Mouse (Mus musculus) testis, adult 2 months (tissue): ENCODE measurements around the gene Fcrla. TPM values are rescaled to one million over a fixed set of nuclear protein-coding genes. Genes with fewer than 3 reads are reported as not detected.

Experiments used
- H3K27ac ChIP-seq: fragments of 200-500 bp; 2 replicates; pipeline ENCODE4 v1.5.1; 2012; ENCODE audit warnings: low read depth, low read length; ENCODE audit not compliant: control insufficient read depth, insufficient read depth
- H3K27me3 ChIP-seq: fragments of 200-500 bp; 2 replicates; pipeline ENCODE4 v1.6.1; 2012; ENCODE audit warnings: mild to moderate bottlenecking, low read length, moderate library complexity; ENCODE audit not compliant: control insufficient read depth, insufficient read depth
- H3K36me3 ChIP-seq: fragments of 200-500 bp; 2 replicates; pipeline ENCODE4 v1.6.1; 2012; ENCODE audit warnings: mild to moderate bottlenecking, low read length; ENCODE audit not compliant: control insufficient read depth, insufficient read depth
- H3K4me1 ChIP-seq: fragments of 200-500 bp; 2 replicates; pipeline ENCODE4 v1.6.1; 2012; ENCODE audit warnings: low read length; ENCODE audit not compliant: control insufficient read depth, insufficient read depth
- H3K4me3 ChIP-seq: fragments of 200-500 bp; 2 replicates; pipeline ENCODE4 v1.5.1; 2012; ENCODE audit warnings: low read depth, mild to moderate bottlenecking, low read length, moderate library complexity, mixed read lengths; ENCODE audit not compliant: control insufficient read depth
- CTCF ChIP-seq: fragments of 200-500 bp; IDR thresholded peaks from 2 replicates; pipeline ENCODE4 v1.5.1; 2012; ENCODE audit warnings: low read depth, mild to moderate bottlenecking, inconsistent platforms, low read length, moderate library complexity; ENCODE audit not compliant: control insufficient read depth, insufficient read depth, insufficient replicate concordance
- POLR2A ChIP-seq: fragments of 200-500 bp; IDR thresholded peaks from 2 replicates; pipeline ENCODE4 v1.6.1; 2012; ENCODE audit warnings: low read depth, mild to moderate bottlenecking, inconsistent platforms, low read length, moderate library complexity; ENCODE audit not compliant: control insufficient read depth
- polyA plus RNA-seq: library from polyadenylated mRNA; depleted of rRNA; stranded (reverse); fragments of >200 nt; gene quantifications from 2 replicates; pipeline ENCODE4 v1.2.3, GENCODE M21; 2012; rRNA removed

The Fcrla gene
- polyA plus RNA-seq, 1 experiment: 5.2 TPM

DNA sequence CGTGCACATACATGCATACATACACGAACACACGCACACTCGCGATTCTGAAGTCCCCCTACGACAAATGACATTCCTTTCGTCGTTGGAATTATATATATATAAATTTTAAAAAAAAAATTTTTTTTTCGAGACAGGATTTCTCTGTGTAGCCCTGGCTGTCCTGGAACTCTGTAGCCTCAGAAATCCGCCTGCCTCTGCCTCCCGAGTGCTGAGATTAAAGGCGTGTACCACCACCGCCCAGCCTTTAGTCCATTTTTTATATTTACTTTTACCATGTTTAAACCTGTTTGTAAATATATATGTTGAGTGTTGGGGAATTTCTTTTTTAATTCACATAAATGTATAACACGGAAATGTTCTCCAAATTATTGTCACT is 58.5 kb downstream of the Fcrla start:
- Histone ChIP-seq H3K4me1 (peaks cover 4% of the 10 kb centered on the region), H3K27me3 (no peaks in the 10 kb centered on the region), H3K36me3 (no peaks in the 10 kb centered on the region), H3K27ac (no peak overlapping the region), H3K4me3 (peak overlapping the region; percentile 85)
- TF ChIP-seq POLR2A (no peak), CTCF (no peak)

DNA sequence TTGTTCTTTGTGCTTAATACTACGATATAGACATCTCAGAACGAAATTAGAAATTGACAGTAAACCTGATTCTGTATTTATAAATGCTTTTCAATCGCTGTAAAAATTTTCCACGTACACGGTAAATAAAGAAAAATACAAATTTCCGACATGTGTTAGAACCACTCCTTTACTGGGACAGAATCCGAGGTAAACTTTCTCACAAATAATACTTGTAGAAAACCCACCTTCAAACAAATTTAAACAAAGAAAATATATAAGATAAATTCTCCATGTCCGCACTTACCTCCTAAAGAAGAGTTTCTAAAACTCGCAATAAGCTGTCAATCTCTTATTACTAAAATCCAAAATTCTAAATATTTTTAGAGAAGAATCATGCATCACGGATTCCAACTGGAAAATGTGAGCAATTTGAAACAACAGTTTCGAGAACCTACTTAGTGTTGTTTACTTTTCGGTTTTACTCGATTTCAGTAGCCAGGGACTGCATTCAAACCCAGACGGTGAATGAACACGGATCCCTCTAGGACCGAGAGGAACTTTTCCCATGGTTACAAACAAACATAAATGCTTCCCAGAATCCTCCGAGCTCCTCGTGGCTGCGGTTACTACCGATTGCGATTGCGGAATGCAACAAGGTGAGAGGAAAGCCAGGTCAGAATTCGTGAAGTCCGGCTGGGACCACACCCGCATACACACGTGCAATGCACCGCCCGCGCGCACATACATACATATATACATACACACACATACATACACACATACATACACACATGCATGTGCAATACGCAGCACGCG is 59.1 kb downstream of the Fcrla start:
- Histone ChIP-seq H3K36me3 (no peaks in the 10 kb centered on the region), H3K4me3 (peak overlapping the region; percentile 85)
- TF ChIP-seq CTCF: no peak
- TF ChIP-seq POLR2A: no peak

DNA sequence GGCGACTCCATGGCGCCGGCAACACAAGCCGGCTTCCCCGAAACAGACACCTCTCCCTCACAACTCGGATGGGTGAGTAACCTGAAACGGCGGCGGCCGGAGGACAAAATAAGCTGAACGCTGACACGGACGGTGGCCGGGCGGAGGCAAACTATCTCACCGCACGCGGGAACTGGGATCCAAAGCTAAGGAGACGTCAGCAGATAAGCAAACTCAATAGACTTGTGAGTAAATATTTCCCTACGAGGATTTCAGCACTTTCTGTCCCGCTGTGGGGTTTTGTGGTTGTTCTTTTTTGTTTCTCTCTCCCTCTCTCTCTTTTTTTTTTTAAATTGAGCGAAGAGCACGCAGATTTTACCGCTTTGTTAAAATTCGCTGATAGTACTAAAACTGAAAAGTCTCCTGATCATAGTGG is 59.7 kb downstream of the Fcrla start, which contains the start of gene Atf6:
Gene Atf6, minus strand, starts transcription at position 81 of the 415 bp plus-strand sequence.
- peak within 1 kb of the TSS; percentile 92 for H3K27ac ChIP-seq
- no peaks in the 10 kb centered on the region for H3K27me3 ChIP-seq
- peak within 1 kb of the TSS; percentile 99 for H3K4me3 ChIP-seq
- peak; percentile 59; the same call in 1 of the 2 replicates for TF ChIP-seq POLR2A
- no peak for TF ChIP-seq CTCF
- H3K4me1 ChIP-seq: peaks cover 4% of the 10 kb centered on the region
- H3K36me3 ChIP-seq: no peaks in the 10 kb centered on the region

More for the DNA sequence above, 59.1 kb downstream of the Fcrla start:
- Histone ChIP-seq H3K4me1 (peaks cover 4% of the 10 kb centered on the region), H3K27ac (no peak overlapping the region), H3K27me3 (no peaks in the 10 kb centered on the region)

Other genes starting within 250 kb of the Fcrla start
- gene Atf6, start 59.8 kb downstream of the Fcrla start, polyA plus RNA-seq: 5.5 and 6.3 TPM in 2 replicates
- 0.99 and 1.5 TPM in 2 replicates for gene Gm26620, start 42.5 kb downstream of the Fcrla start, polyA plus RNA-seq
- gene Dusp12, start 42.0 kb downstream of the Fcrla start, polyA plus RNA-seq: 4.4 and 6.2 TPM in 2 replicates
- 0.16 and 0.23 TPM in 2 replicates for gene Fcrlb, start 14.6 kb downstream of the Fcrla start, polyA plus RNA-seq
- gene Fcgr2b, start 49.0 kb upstream of the Fcrla start, polyA plus RNA-seq: 5.6 and 5.9 TPM in 2 replicates
- gene Fcgr4, start 91.3 kb upstream of the Fcrla start, polyA plus RNA-seq: not detected in 2 replicates
- gene Fcgr3, start 137.4 kb upstream of the Fcrla start, polyA plus RNA-seq: 30.9 and 52.1 TPM in 2 replicates
- 309 and 314 TPM in 2 replicates for gene Cfap126, start 186.3 kb upstream of the Fcrla start, polyA plus RNA-seq
- 85.3 and 105 TPM in 2 replicates for gene Sdhc, start 223.0 kb upstream of the Fcrla start, polyA plus RNA-seq
- gene Mpz, start 223.1 kb upstream of the Fcrla start, polyA plus RNA-seq: 2.8 and 3.0 TPM in 2 replicates